Mouse (Mus musculus): Measurements from ENCODE around the gene Zfhx2. TPM values are rescaled to one million over a fixed set of nuclear protein-coding genes. Genes with fewer than 3 reads are reported as not detected.

Zfhx2 gene
- 10 to 100 TPM; 11.9 to 13.5 TPM for total RNA-seq (2021)
- long read RNA-seq, experiment 1, partial matches to known transcripts, result 0 of 1 reads
- long read RNA-seq, experiment 1, other reads (novel, unspliced or antisense), result 1 of 1 reads
- long read RNA-seq, experiment 2, result 0 reads

GRCm38 (mm10) chr14:55092011-55092577, at the start of gene Zfhx2:
Gene Zfhx2, minus strand, starts transcription at chr14:55092324.
- DNase-seq (ENCODE audit: low spot score in 2 of 2), result peak; percentile 63 to 82

DNA sequence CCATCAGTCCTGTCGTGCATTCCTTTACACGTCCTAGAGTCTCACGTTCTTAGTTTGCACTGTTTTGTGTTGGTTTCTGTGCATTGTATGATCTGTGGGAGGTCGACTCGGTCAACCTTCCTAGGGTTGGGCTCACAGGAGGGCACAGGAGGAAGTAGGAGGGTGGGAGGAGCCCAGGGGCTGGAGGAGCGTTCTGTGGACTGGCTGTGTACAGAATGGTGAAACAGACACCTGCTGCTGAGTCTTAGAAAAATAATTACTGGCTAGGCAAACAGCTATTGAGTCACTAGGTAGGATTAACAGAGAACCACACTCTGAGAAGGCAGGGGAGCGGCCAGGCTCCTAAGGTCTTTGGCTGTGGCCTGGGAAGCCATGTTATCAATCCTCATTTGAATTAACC, 47.2 kb upstream of the Zfhx2 start:
- no peak for DNase-seq (ENCODE audit: low spot score in 2 of 2)

DNA sequence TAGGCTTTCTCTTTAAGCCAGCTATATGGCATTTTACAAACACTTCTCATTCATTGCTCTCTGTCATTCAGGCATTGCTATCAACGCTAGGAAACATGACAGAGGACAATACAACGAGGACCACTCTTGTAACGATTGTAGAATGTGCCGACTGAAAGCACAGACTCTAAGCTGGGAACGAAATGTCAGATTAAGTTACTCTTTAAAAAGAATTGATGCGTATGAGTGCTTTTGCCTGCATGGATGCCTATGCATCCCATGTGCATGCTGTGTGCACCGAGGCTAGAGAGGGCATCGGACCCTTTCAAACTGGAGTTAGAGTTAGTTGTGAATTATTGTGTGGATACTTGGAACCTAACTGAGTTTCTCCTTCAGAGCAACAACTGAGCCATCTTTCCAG, 43.6 kb upstream of the Zfhx2 start:
- DNase-seq (ENCODE audit: low spot score in 2 of 2), result no peak

- DNase-seq (ENCODE audit: low spot score in 2 of 2), result no peak
Measured at GRCm38 (mm10) chr14:55126521-55126920, 34.4 kb upstream of the Zfhx2 start.

- DNase-seq (ENCODE audit: low spot score in 2 of 2), result no peak
Measured at GRCm38 (mm10) chr14:55125711-55126110, 33.6 kb upstream of the Zfhx2 start.

DNA sequence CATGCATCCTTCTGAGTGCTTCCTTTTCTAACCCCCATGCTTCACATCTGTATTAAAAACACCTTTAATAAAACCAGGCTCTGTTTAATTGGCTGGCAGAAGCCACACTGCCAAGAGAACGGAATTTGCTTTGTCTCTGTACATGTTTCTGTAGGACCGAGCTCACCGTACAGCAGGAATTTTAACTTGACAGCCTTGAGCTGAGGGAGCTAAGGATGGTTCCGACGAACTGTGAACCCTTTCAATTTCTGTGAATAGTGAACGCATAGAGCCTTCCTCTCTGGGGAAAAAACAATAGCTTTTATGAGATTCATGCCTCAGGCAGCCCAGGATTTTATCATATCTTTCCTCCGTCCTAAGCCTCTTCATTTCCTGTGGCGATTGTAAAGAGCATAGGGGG, 30.2 kb upstream of the Zfhx2 start:
- DNase-seq (ENCODE audit: low spot score in 2 of 2), result no peak

DNA sequence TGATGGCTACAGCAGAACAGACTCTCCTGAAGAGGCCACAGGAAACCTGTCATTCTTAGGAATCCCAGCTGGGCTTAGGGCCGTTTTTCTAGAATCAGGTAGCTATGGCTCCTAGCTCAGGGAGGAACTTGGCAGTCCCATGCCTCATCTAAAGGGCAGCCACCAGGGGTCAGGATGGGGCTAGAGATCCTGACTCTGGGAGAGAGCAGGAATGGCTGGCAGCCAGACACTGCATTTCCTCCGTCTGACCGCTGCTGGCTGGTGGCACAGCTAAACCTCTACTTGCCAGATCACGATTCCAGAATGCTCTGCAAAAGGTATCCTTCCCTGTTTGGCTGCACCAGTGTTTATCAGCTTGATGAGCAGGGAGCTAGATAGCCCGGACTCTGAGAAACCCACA, 29.8 kb upstream of the Zfhx2 start:
- peak; percentile 56 to 62 for DNase-seq (ENCODE audit: low spot score in 2 of 2)

DNA sequence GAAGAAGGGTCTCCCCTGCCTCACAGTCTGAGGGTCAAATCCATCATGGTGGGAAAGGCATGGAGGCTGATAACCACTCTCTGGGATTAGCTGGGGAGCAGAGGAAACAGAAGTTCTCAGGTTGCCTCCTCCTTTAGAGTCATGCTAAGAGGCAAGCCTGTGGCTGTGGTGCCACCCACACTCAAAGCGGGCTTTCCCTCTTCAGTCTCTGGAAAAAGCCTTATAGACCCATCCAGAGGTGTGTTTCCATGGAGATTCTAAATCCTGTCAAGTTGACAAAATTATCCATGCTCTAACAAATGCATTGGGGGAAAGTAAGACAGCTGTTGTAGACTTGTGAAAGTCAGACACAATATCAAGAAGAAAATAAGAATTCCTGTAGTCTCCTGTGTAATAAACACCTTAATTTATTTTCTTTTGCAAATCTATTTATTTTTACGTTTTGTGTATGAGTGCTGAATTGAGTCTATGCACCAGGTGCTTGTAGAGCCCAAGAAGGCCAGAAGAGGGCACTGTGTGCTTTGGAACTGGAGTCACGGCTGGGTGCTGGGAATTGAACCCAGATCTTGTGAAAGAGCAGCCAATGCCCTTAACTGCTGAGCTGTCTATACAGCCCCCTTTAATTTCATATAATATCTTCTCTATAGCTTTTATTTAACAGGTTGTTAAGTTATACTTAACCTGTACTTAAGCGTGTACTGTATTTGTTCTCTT, 27.5 kb upstream of the Zfhx2 start:
- DNase-seq (ENCODE audit: low spot score in 2 of 2), result no peak

- no peak for DNase-seq (ENCODE audit: low spot score in 2 of 2)
Measured at GRCm38 (mm10) chr14:55118852-55119251, 26.7 kb upstream of the Zfhx2 start.

DNA sequence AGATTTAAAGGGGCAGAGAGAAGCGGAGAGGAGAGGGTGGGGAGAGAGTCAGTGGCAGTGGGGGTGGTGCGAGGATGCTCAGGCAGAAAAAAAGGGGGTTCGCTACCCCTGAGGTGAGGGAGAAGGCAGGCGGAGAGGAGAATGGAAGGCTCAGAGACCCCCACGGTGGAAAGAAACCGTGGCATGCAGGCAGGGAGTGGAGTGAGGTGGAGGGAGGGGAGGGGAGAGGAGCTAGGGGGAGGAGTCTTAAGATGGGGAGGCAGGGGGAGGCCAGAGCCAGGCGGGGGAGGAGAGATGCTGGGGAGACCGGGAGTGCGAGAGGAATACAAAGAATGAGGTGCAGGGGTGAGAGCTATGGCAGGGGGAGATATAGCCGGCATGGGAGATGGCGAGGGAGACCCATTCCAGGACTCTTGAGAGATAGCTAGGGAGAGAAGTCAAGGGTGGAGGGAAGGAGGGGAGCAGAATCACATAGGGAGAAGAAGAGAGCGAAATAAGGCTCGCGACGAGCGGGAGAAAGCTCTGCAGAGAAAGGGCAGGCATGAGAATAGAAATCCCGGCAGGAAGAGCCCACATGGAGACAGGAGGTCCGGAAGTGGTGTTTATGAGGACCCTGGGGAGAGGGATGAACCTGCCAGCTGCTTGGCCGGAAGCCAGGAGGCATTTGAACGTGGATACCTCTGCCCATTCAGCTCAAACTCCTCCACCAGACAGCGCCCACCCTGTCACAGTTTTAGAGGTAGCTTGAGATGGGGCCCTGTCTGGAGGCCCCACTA, 24.5 kb upstream of the Zfhx2 start, which contains the start of gene Jph4:
Jph4 (minus strand) TSS at position 511 of the 776 bp plus-strand sequence.
- no peak for DNase-seq (ENCODE audit: low spot score in 2 of 2)

DNA sequence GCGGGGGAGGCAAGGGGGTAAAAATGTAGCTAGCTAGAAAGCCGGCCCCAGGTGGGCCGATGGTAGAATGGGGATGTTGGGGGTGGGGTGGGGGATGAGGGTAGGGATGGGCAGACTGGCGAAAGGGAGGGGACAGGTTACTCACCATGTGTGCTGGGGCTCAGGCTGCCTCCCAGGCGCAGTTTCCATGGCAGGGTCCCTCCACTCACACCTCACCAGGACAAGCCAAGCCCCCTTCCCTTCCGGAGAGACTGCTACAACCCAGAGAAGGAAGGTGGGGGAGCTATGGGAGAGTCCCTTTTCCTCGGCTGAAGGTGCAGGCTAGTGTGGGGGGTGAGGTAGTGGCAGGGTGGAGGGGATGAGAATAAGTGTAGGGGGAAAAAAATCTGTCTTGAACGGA, 23.7 kb upstream of the Zfhx2 start:
- DNase-seq (ENCODE audit: low spot score in 2 of 2), result no peak

GRCm38 (mm10) chr14:55114759-55115701, 22.9 kb upstream of the Zfhx2 start:
- DNase-seq (ENCODE audit: low spot score in 2 of 2), result no peak

GRCm38 (mm10) chr14:55113975-55114645, 22.0 kb upstream of the Zfhx2 start:
- DNase-seq (ENCODE audit: low spot score in 2 of 2), result no peak

DNA sequence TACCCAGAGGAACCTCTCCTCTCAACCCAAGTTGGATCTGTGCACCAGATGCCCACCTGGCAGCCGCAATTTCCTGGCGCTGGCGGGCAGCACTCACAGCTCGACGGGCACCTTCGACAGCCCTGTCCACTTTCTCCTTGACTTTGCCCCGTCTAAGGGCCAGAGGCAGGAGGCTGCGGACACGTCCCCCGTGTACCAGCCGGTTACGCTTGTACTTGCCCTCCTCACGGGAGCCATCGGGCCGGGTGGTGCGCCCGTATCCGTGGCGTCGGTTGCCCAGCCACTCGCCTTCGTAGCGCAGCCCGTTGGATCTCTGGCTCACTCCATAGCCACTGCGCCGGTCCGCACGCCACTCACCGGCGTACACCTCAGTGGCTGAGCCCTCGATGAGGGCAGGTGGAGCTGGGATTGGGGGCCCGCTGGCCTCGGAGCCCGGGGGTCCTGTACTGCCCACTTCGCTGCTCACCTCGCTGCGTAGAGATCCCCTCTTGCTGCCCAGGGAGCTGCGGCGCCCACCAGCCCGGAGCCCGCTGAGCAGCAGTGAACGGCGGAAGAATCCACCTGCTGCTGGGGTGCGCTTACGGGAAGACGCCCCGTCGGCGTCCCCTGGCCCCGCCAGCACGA, 21.3 kb upstream of the Zfhx2 start:
- no peak for DNase-seq (ENCODE audit: low spot score in 2 of 2)

DNA sequence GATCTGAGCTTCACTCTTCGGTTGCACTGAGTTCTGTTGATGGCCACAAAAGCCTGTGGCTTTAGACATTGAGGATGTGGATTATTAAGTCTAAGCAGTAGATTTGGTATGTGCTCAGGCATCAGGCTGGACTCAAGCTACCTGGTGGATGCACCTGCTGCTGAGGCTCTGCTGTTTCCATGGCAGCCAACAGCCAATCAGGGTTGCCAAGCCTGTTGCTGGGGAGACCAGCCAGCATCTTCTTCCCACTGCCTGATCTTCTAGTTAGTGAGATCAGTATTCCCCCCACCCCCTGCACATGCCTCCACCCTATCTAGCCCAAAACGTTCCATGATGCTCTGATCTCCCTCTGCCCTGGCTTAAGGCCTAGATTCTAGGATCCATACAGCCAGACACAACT, 19.6 kb upstream of the Zfhx2 start:
- DNase-seq (ENCODE audit: low spot score in 2 of 2), result no peak

DNA sequence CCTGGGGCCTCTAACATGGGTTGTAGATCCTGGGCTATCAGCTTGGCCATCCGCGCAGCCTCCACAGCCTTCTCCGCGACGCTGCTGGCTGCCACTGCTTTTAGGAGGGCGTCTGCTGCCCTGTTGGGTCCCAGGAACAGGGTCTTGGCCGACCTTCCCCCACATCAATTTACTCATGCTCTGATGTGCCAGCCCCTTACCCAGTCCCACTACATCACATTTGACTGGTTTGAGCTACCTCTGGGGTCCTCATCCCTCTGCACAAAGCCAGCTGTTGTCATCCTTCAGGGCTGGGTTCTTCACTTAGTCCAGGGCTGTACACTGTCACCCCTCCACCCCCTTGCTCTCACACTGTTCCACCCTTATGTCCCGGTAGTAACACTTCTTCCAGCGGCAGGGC, 18.0 kb upstream of the Zfhx2 start:
- DNase-seq (ENCODE audit: low spot score in 2 of 2), result no peak

DNA sequence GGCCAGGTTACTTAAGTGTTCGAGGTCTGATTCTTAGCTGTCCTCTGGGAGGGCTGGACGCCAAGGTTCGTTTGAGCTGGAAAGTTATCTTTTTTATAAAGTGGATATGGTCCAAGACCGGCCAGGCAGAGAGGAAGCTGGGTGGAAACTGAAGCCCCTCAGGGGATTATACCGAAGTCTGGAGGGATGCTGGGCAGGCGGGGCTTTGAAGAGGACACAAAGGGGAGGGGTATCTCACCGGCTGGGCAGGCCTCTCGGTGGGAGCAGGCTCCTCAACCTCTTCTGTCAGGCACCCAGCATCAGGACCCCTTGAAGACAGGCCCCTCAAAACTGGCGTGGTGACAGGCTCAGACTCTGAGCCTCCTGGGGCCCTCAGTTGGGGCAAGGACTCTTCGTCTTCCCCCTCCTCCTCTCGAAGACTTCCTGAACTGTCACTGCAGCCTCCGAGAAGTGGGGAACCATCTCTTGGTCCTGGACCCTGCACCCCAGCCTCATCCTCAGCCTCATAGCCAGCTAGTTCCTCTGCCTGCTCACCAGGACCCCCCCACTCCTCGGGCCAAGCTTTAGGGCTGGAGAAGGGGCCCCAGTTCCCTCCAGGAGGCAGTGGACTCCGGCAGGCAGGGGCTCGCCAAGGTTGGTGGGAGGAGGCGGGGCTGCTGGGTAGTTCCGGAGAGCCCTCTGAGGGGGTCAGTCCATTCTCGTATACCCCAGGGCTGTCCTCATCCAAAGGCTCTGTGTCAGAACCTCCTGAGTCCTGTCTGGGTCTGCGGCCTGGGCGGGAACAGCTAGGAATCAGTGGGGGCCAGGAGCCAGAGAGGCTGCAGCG, 17.1 kb upstream of the Zfhx2 start:
- DNase-seq (ENCODE audit: low spot score in 2 of 2), result no peak

DNA sequence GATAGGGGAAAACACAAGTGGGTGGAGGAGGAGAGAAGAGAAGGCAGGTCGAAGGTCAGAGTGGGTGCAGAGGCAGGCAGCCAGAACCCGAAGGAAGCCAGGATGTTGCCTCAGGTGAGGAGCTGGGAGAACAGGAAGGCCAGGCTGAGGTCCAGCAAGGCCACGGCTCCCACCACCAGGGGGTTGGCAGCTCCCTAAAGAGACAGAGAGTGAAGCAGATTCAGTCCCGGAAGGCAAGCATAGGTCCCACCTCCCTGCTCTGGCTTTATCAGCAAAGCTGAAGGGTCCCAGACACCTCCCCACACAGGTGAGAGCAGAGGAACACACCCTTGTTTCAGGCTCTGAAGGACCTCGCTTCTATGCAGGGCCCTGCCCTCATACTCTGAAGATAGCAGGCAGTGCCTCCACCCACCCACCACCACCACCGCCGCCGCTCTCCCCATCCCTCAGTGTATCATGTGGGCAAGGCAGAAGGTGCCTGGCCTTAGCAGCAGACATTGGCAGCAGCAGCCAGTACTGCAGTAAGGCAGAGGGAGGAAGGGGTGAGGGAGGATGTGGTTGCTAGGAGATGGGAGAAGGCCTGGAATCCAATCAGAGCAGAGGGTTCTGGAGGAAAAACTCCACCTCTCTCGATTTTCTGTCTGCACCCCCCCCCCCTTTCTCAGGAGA, 16.2 kb upstream of the Zfhx2 start:
- no peak for DNase-seq (ENCODE audit: low spot score in 2 of 2)

All from adrenal gland, postnatal 4 days (tissue).